Mouse (Mus musculus): Measurements from ENCODE around the gene Trappc6a.

DNA sequence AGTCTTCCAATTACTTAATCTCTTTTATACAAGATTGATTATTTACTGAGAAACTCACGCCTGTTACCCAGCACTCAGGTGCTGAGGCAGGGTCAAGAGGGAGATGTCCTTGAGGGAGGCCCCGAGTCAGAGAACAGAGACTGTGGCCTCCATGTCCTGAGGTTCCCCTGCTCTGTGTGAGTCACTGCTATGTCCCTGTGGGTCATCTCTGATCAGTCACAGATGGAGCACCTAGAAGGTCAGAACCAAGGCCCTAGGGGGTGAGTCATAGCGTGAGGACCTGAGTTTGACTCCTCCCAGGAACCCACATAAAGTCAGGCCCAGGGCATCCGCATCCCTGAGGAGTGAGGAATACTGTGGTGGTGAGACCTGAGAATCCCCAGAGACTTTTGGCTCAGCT is 6.5 kb upstream of the Trappc6a start:
- TF ChIP-seq POU5F1 (IDR thresholded peaks at IDR 0.05; ENCODE audit: borderline replicate concordance, low read length), result no peak
- no peak for TF ChIP-seq CTCF (conservative IDR thresholded peaks at IDR 0.05; ENCODE audit: low read length)

All from E14TG2a.4 (cell line).